In the genomic region with DNA sequence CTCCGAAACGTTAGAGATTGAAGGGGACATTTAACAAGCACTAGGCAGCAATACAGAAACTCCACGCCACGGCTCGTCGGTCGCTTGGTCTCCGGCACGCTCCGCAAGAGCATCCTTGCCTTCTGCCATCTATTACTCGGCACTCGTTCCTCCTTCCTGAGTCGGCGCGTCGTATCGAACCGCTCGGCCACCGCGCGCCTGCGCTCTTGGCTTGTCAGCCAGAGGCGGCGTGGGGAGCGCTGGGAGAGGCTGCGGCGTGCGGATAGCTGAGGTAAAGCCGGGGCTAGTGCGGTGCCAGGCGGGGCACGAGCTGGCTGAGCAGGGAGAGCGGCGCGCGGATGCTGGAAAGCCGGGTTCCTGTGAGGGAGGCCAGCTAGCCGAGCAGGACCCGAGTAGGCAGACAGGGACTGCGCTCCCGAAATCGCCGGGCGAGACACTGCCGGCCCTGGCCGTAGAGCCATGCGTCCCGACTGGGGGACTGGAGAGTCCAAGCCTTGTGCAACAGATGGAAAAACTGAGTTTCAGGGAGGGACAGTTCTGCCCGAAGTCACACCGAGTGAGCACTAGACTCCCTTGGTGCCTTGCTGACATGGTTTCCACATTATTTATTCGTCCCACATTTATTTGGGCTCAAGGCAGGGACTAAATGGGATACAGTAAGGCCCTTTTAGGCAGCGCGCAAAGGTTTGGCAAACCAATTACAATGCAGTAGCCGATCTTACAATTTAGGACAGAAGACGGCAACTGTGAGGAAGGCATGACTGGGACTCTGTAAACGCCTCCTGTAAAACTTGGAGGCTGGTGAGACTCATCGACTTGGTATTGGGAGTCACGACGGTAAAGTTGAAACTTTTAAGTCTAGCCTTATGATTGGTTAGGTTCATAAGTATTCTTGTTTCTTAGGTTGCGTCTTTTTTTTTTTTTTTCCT, we compare ENCODE assay signal across 8 mouse cellular contexts. TPM values are rescaled to one million over a fixed set of nuclear protein-coding genes. Genes with fewer than 3 reads are reported as not detected.
DNase-seq lines count a peak whose midpoint lies in the region; ATAC-seq lines count a peak whose summit lies in the region.

A gene (plus strand): TSS at position 197 of the 929 bp plus-strand sequence.

- peak within 1 kb of the TSS; percentile 87 for H3K4me2 ChIP-seq in hindbrain, embryonic 12.5 days (replicated peaks)

- H3K9me3 ChIP-seq in hindbrain, embryonic 12.5 days (replicated peaks), result no peaks in the 10 kb centered on the region

- no peaks in the 10 kb centered on the region for H3K27me3 ChIP-seq in hindbrain, embryonic 12.5 days

- H3K4me1 ChIP-seq in hindbrain, embryonic 12.5 days, result peaks cover 10% of the 10 kb centered on the region

- 1% methylated on average over 61 of the region's 61 CpGs for WGBS in hindbrain, embryonic 12.5 days

- H3K27ac ChIP-seq in hindbrain, embryonic 12.5 days, result 0 out of 2 replicates have a peak within 1 kb of the TSS, but pooled peaks have one; percentile 40

- H3K4me3 ChIP-seq in hindbrain, embryonic 12.5 days, result peak within 1 kb of the TSS; percentile 87

- peaks cover 15% of the 10 kb centered on the region for H3K36me3 ChIP-seq in hindbrain, embryonic 12.5 days

- H3K9ac ChIP-seq in hindbrain, embryonic 12.5 days, result peak within 1 kb of the TSS; percentile 83

- peak; percentile 94 for DNase-seq in Muller cell, postnatal 12 days (ENCODE audit: inconsistent ontology term)
- peak; percentile 91 for DNase-seq in cerebellum, adult 9-11 months
- DNase-seq in frontal cortex, postnatal 10 days (ENCODE audit: low spot score in 2 of 2), result peak; percentile 68 to 88
- DNase-seq in layer of hippocampus, postnatal 25 days (ENCODE audit: extremely low spot score in 1 of 2, low spot score in 1 of 2), result peak; percentile 81 to 84
- peak; percentile 90 for DNase-seq in lung, postnatal 25 days (ENCODE audit: low spot score)
- peak; percentile 96 for DNase-seq in retina, embryonic 14.5 days (ENCODE audit: low spot score)
- peak; percentile 93 for DNase-seq in thymus, postnatal 4 days

- ATAC-seq in hindbrain, embryonic 12.5 days (ENCODE audit: low FRiP score), result peak; percentile 97

RNA-seq across cellular contexts. Expression of the gene that starts here (rescaled TPM):
- polyA plus RNA-seq in hindbrain, embryonic 12.5 days (2016; fragmentation: Nextera tagmentation; extraction: Ambion mirVana), result 41.5 and 47.4 TPM in 2 replicates
- total RNA-seq in layer of hippocampus, postnatal 25 days (2021), result 10 to 100 TPM; 20.6 to 21.2 TPM

Comparison
In these comparisons a context has a peak if more than half of its experiments do, and no peak if none do; other contexts are left out.
1. Peak in every context shown above with its lines: DNase-seq, ATAC-seq, H3K4me3 ChIP-seq and H3K27ac ChIP-seq.